Mouse (Mus musculus): ENCODE data around the gene Oaz1.

- no peak for TF ChIP-seq POLR2A (IDR thresholded peaks at IDR 0.05; ENCODE audit: borderline replicate concordance, control insufficient read depth, low read depth, low read length)
- no peak for TF ChIP-seq CTCF (IDR thresholded peaks at IDR 0.05; ENCODE audit: control insufficient read depth, insufficient read depth, low read length)
These were observed 810 bp downstream of the Oaz1 start for GRCm38 (mm10) chr10:80827063-80827869.
